Mouse (Mus musculus) intestine, embryonic 15.5 days (tissue): ENCODE results near the gene Hist1h3c. TPM values are rescaled to one million over a fixed set of nuclear protein-coding genes. Genes with fewer than 3 reads are reported as not detected.

Source experiments
- ATAC-seq: fragments of 200-750 bp; cut with Nextera tagmentation; 2 replicates; pipeline ENCODE4 v1.8.0; 2017; ENCODE audit warnings: moderate TSS enrichment, moderate library complexity
- H3K27ac ChIP-seq: fragments of 300-500 bp; sonication (generic); 2 replicates; pipeline ENCODE4 v1.5.1; 2015; ENCODE audit warnings: mild to moderate bottlenecking, inconsistent platforms
- H3K27me3 ChIP-seq: fragments of 300-500 bp; sonication (generic); replicated peaks from 2 replicates; pipeline ENCODE4 v1.6.1; 2015; ENCODE audit warnings: inconsistent platforms
- H3K36me3 ChIP-seq: fragments of 300-500 bp; sonication (generic); 2 replicates; pipeline ENCODE4 v1.6.1; 2015; ENCODE audit warnings: inconsistent platforms
- H3K4me1 ChIP-seq: fragments of 300-500 bp; sonication (generic); replicated peaks from 2 replicates; pipeline ENCODE4 v1.6.1; 2015; ENCODE audit warnings: inconsistent platforms
- H3K4me2 ChIP-seq: fragments of 300-500 bp; sonication (generic); replicated peaks from 2 replicates; pipeline ENCODE4 v1.6.1; 2015; ENCODE audit warnings: mild to moderate bottlenecking, inconsistent platforms
- H3K4me3 ChIP-seq: fragments of 300-500 bp; sonication (generic); replicated peaks from 2 replicates; pipeline ENCODE4 v1.5.1; 2015; ENCODE audit warnings: inconsistent platforms
- H3K9ac ChIP-seq: fragments of 300-500 bp; sonication (generic); 2 replicates; pipeline ENCODE4 v1.6.1; 2015; ENCODE audit warnings: inconsistent platforms
- H3K9me3 ChIP-seq: fragments of 300-500 bp; sonication (generic); 2 replicates; pipeline ENCODE4 v1.6.1; 2016; ENCODE audit warnings: inconsistent platforms
- WGBS: fragments of 180-500 bp; shearing (Covaris S2); methylation state at CpG from one replicate; pipeline ENCODE4 v1.1.7; 2015; 5-methylcytosine and 5-hydroxymethylcytosine counted together
- polyA plus RNA-seq: library from polyadenylated mRNA; unstranded; fragments of >200 nt; fragmentation: Nextera tagmentation; extraction: Ambion mirVana; gene quantifications from 2 replicates; pipeline ENCODE4 v1.2.1, GENCODE M21; 2015

The Hist1h3c gene
- polyA plus RNA-seq, 1 experiment from 2014 or later: 7.7 TPM

DNA sequence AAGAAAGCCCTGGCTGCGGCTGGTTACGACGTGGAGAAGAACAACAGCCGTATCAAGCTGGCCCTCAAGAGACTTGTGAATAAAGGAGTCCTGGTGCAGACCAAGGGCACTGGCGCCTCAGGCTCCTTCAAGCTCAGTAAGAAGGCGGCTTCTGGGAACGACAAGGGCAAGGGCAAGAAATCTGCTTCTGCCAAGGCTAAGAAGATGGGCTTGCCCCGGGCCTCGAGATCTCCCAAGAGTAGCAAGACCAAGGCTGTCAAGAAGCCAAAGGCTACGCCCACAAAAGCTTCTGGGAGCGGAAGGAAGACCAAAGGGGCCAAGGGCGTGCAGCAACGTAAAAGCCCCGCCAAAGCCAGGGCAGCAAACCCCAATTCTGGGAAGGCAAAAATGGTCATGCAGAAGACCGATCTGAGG lies 49.3 kb downstream of the Hist1h3c start:
- no peak overlapping the region for H3K9ac ChIP-seq
- H3K9me3 ChIP-seq: no peaks in the 10 kb centered on the region
- 59% methylated on average over 15 of the region's 15 CpGs for WGBS
- no peak overlapping the region for H3K4me3 ChIP-seq
- H3K4me1 ChIP-seq: peaks cover 9% of the 10 kb centered on the region
- 0 out of 2 replicates have a peak overlapping the region, but pooled peaks have one; percentile 32 for H3K27ac ChIP-seq
- ATAC-seq: no peak
- H3K4me2 ChIP-seq: no peak overlapping the region
- no peaks in the 10 kb centered on the region for H3K36me3 ChIP-seq
- H3K27me3 ChIP-seq: no peaks in the 10 kb centered on the region

DNA sequence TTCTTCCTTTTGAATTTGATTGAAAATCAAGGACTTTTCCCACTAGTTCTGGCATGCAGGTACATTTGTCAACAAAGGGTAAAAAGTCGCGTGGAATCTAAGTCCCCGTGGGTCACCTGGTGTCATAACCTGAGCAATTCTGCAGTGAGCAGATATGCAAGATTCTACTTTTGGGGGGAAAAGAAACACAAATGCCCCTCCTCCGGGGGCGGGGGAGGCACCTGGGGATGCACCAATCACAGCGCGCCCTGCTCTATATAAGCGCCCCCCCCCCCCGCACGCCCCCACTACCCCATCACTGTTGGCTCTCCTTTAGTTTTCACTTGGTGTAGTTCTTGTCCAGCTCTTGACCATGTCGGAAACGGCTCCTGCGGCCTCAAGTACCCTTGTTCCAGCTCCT lies 49.9 kb downstream of the Hist1h3c start, which contains the start of gene Hist1h1t:
TSS of gene Hist1h1t (plus strand) at position 301 of the 400 bp plus-strand sequence.
- Histone ChIP-seq H3K4me1 (0 out of 2 replicates have a peak, but pooled peaks cover 7% of the 10 kb centered on the region), H3K4me2 (no peak within 1 kb of the TSS), H3K36me3 (no peaks in the 10 kb centered on the region), H3K9ac (no peak within 1 kb of the TSS), H3K9me3 (no peaks in the 10 kb centered on the region), H3K27me3 (no peaks in the 10 kb centered on the region), H3K27ac (0 out of 2 replicates have a peak within 1 kb of the TSS, but pooled peaks have one; percentile 32), H3K4me3 (no peak within 1 kb of the TSS)
- 55% methylated on average over 10 of the region's 13 CpGs for WGBS
- no peak for ATAC-seq

Other genes starting within 250 kb of the Hist1h3c start
- 4.6 and 4.8 TPM in 2 replicates for gene Hist1h4h, start 214.6 kb downstream of the Hist1h3c start, polyA plus RNA-seq
- gene Hist1h2af, start 211.7 kb downstream of the Hist1h3c start, polyA plus RNA-seq: 6.7 TPM in 1 of 2 replicates, not detected in the other
- gene Hist1h3g, start 210.2 kb downstream of the Hist1h3c start, polyA plus RNA-seq: 6.1 and 6.2 TPM in 2 replicates
- gene Hist1h2bh, start 202.2 kb downstream of the Hist1h3c start, polyA plus RNA-seq: 1.1 and 1.3 TPM in 2 replicates
- 0.45 and 0.97 TPM in 2 replicates for gene Hist1h3f, start 201.6 kb downstream of the Hist1h3c start, polyA plus RNA-seq
- 0.88 and 1.0 TPM in 2 replicates for gene Hist1h4f, start 194.0 kb downstream of the Hist1h3c start, polyA plus RNA-seq
- gene Hist1h1d, start 192.3 kb downstream of the Hist1h3c start, polyA plus RNA-seq: 0.46 and 0.64 TPM in 2 replicates
- gene Hist1h3e, start 183.2 kb downstream of the Hist1h3c start, polyA plus RNA-seq: 3.5 and 4.3 TPM in 2 replicates
- 76.9 and 89.5 TPM in 2 replicates for gene Hist1h2ae, start 174.4 kb downstream of the Hist1h3c start, polyA plus RNA-seq
- gene Hist1h2bg, start 174.2 kb downstream of the Hist1h3c start, polyA plus RNA-seq: 7.1 and 11.5 TPM in 2 replicates
- 4.2 and 4.5 TPM in 2 replicates for gene Hist1h2bf, start 171.4 kb downstream of the Hist1h3c start, polyA plus RNA-seq
- 1.8 and 3.0 TPM in 2 replicates for gene Hist1h2ad, start 171.2 kb downstream of the Hist1h3c start, polyA plus RNA-seq
- 5.2 and 6.2 TPM in 2 replicates for gene Hist1h3d, start 169.8 kb downstream of the Hist1h3c start, polyA plus RNA-seq
- 98.7 and 101 TPM in 2 replicates for gene Hist1h4d, start 164.0 kb downstream of the Hist1h3c start, polyA plus RNA-seq
- 1.6 and 2.0 TPM in 2 replicates for gene Hist1h2be, start 124.5 kb downstream of the Hist1h3c start, polyA plus RNA-seq
- 17.6 and 21.2 TPM in 2 replicates for gene Hist1h1e, start 123.0 kb downstream of the Hist1h3c start, polyA plus RNA-seq
- gene Hist1h2ac, start 61.7 kb downstream of the Hist1h3c start, polyA plus RNA-seq: 1.3 and 1.5 TPM in 2 replicates
- gene Hist1h2bc, start 61.4 kb downstream of the Hist1h3c start, polyA plus RNA-seq: 79.3 and 89.9 TPM in 2 replicates
- gene Hist1h1t, start 49.8 kb downstream of the Hist1h3c start, polyA plus RNA-seq: not detected in 2 replicates
- 4.7 and 5.7 TPM in 2 replicates for gene Hist1h4c, start 47.1 kb downstream of the Hist1h3c start, polyA plus RNA-seq
- gene Hfe, start 34.7 kb downstream of the Hist1h3c start, polyA plus RNA-seq: 6.4 and 7.9 TPM in 2 replicates
- 32.4 and 36.0 TPM in 2 replicates for gene Hist1h1c, start 6.8 kb downstream of the Hist1h3c start, polyA plus RNA-seq
- gene Hist1h2bb, start 1.1 kb upstream of the Hist1h3c start, polyA plus RNA-seq: 2.4 and 3.8 TPM in 2 replicates
- gene Hist1h2ab, start 5.5 kb upstream of the Hist1h3c start, polyA plus RNA-seq: 39.8 and 44.9 TPM in 2 replicates
- 6.4 and 9.2 TPM in 2 replicates for gene Hist1h3b, start 6.7 kb upstream of the Hist1h3c start, polyA plus RNA-seq
- 3.8 and 5.5 TPM in 2 replicates for gene Hist1h4b, start 11.4 kb upstream of the Hist1h3c start, polyA plus RNA-seq
- 0.48 and 1.3 TPM in 2 replicates for gene Hist1h4a, start 15.6 kb upstream of the Hist1h3c start, polyA plus RNA-seq
- 4.3 and 6.4 TPM in 2 replicates for gene Hist1h3a, start 16.8 kb upstream of the Hist1h3c start, polyA plus RNA-seq
- 1.2 and 2.2 TPM in 2 replicates for gene Hist1h1a, start 18.1 kb upstream of the Hist1h3c start, polyA plus RNA-seq
- not detected in 2 replicates for gene Trim38, start 24.3 kb upstream of the Hist1h3c start, polyA plus RNA-seq
- 0.10 TPM in 1 of 2 replicates, not detected in the other for gene Slc17a2, start 61.4 kb upstream of the Hist1h3c start, polyA plus RNA-seq
- gene Slc17a3, start 93.8 kb upstream of the Hist1h3c start, polyA plus RNA-seq: 0.13 and 0.35 TPM in 2 replicates
- 0.35 and 0.55 TPM in 2 replicates for gene Slc17a1, start 122.1 kb upstream of the Hist1h3c start, polyA plus RNA-seq
- 17.0 and 19.6 TPM in 2 replicates for gene Slc17a4, start 169.4 kb upstream of the Hist1h3c start, polyA plus RNA-seq
- gene Hist1h2ba, start 188.6 kb upstream of the Hist1h3c start, polyA plus RNA-seq: not detected in 2 replicates
- gene Hist1h2aa, start 188.9 kb upstream of the Hist1h3c start, polyA plus RNA-seq: not detected in 2 replicates
- 7.5 and 8.8 TPM in 2 replicates for gene Scgn, start 245.6 kb upstream of the Hist1h3c start, polyA plus RNA-seq